Mouse (Mus musculus) heart, postnatal 0 days (tissue): Measurements from ENCODE around the gene Paxip1.

Experiments
- CTCF ChIP-seq: IDR thresholded peaks from 2 replicates; pipeline ENCODE4 v1.5.1; 2016; ENCODE audit warnings: antibody characterized with exemption, control low read depth, low read depth
- EP300 ChIP-seq: IDR thresholded peaks from 2 replicates; pipeline ENCODE4 v1.6.1; 2016; ENCODE audit warnings: antibody characterized with exemption, low read depth

- no peak for TF ChIP-seq CTCF
- TF ChIP-seq EP300: no peak
Measured at GRCm38 (mm10) chr5:27789586-27789985, 1.9 kb downstream of the Paxip1 start.
